Mouse (Mus musculus) kidney, embryonic 14.5 days (tissue): ENCODE results near the gene Mpzl1. TPM values are rescaled to one million over a fixed set of nuclear protein-coding genes. Genes with fewer than 3 reads are reported as not detected.

ENCODE experiments used
- ATAC-seq: fragments of 200-750 bp; cut with Nextera tagmentation; 2 replicates; pipeline ENCODE4 v1.8.0; 2017; ENCODE audit warnings: moderate number of reproducible peaks, mild to moderate bottlenecking, moderate TSS enrichment, moderate library complexity; ENCODE audit not compliant: low FRiP score, low TSS enrichment
- H3K27ac ChIP-seq: fragments of 300-500 bp; sonication (generic); 2 replicates; pipeline ENCODE4 v1.5.1; 2014; ENCODE audit warnings: low read depth, mild to moderate bottlenecking, low read length, moderate library complexity, mixed read lengths
- H3K27me3 ChIP-seq: fragments of 300-500 bp; sonication (generic); 2 replicates; pipeline ENCODE4 v1.6.1; 2014; ENCODE audit warnings: mild to moderate bottlenecking, low read length; ENCODE audit not compliant: control insufficient read depth, insufficient read depth
- H3K36me3 ChIP-seq: fragments of 300-500 bp; sonication (generic); 2 replicates; pipeline ENCODE4 v1.6.1; 2014; ENCODE audit warnings: low read length, mixed read lengths; ENCODE audit not compliant: control insufficient read depth, insufficient read depth
- H3K4me1 ChIP-seq: fragments of 300-500 bp; sonication (generic); 2 replicates; pipeline ENCODE4 v1.6.1; 2014; ENCODE audit warnings: low read length, mixed read lengths; ENCODE audit not compliant: control insufficient read depth, insufficient read depth
- H3K4me2 ChIP-seq: fragments of 300-500 bp; sonication (generic); replicated peaks from 2 replicates; pipeline ENCODE4 v1.6.1; 2014; ENCODE audit warnings: low read depth, mild to moderate bottlenecking, low read length
- H3K4me3 ChIP-seq: fragments of 300-500 bp; sonication (generic); 2 replicates; pipeline ENCODE4 v1.5.1; 2014; ENCODE audit warnings: mild to moderate bottlenecking, low read length
- H3K9ac ChIP-seq: fragments of 300-500 bp; sonication (generic); 2 replicates; pipeline ENCODE4 v1.6.1; 2014; ENCODE audit warnings: low read depth, mild to moderate bottlenecking, low read length, moderate library complexity
- H3K9me3 ChIP-seq: fragments of 300-500 bp; sonication (generic); 2 replicates; pipeline ENCODE4 v1.6.1; 2016; ENCODE audit warnings: low read length; ENCODE audit not compliant: control insufficient read depth
- WGBS: fragments of 180-500 bp; shearing (Covaris S2); extraction: QIAGEN DNeasy Blood & Tissue Kit; methylation state at CpG from one replicate; pipeline ENCODE4 v1.1.7; 2014; 5-methylcytosine and 5-hydroxymethylcytosine counted together
- polyA plus RNA-seq: library from polyadenylated mRNA; unstranded; fragments of >200 nt; fragmentation: Nextera tagmentation; extraction: Ambion mirVana; gene quantifications from 2 replicates; pipeline ENCODE4 v1.2.1, GENCODE M21; 2014

The Mpzl1 gene
- polyA plus RNA-seq, 1 experiment from 2014 or later: 253 TPM

DNA sequence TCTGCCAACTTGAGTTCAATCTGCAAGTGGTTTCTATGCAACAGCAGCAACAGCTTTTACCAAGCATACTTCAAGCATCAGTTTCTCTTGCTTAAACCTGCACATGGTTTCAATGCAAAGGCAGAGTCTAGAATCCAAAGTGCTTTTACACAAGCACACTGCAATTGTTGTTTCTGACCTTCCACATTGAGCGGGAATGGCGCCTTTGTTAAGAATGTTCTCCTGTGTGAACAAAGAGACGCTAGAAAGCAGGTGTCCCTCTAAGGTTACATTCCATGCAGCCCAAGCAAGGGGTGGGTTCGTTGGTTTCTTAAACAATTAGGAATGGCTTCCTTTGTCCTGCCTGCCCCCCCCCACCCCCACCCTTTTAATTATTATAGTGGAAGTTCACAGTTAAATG, 20.4 kb downstream of the Mpzl1 start:
- Histone ChIP-seq H3K4me3 (no peak overlapping the region), H3K9ac (no peak overlapping the region), H3K4me1 (peaks cover 32% of the 10 kb centered on the region), H3K9me3 (peaks cover 4% of the 10 kb centered on the region), H3K36me3 (peaks cover 15% of the 10 kb centered on the region), H3K4me2 (no peak overlapping the region), H3K27me3 (no peaks in the 10 kb centered on the region), H3K27ac (no peak overlapping the region)
- 72% methylated on average over 4 of the region's 4 CpGs for WGBS
- ATAC-seq: no peak

DNA sequence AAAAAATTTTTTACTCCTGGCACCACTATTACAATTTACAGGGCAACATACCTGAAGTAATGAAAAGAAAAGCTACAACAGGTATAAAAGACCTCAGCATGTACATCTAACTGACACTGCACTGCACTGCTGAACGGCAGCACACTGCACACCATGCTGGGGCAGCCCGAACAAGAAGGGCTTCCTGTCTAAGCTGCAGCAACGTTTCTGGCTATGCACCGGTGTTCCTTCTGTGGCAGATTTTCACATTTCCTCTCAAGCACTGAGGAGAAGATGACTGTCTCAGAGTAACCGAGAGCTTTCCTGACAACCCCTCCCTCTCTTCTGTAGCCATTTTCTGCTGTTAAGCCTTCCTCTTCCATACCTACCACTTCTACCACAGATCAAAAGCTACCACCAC, 21.6 kb downstream of the Mpzl1 start:
- peaks cover 22% of the 10 kb centered on the region for H3K4me1 ChIP-seq
- no peak overlapping the region for H3K4me3 ChIP-seq
- no peak for ATAC-seq
- peaks cover 4% of the 10 kb centered on the region for H3K9me3 ChIP-seq
- H3K27ac ChIP-seq: no peak overlapping the region
- H3K36me3 ChIP-seq: peaks cover 20% of the 10 kb centered on the region
- no peaks in the 10 kb centered on the region for H3K27me3 ChIP-seq
- H3K4me2 ChIP-seq: no peak overlapping the region
- WGBS: 65% methylated on average over 5 of the region's 5 CpGs
- no peak overlapping the region for H3K9ac ChIP-seq

DNA sequence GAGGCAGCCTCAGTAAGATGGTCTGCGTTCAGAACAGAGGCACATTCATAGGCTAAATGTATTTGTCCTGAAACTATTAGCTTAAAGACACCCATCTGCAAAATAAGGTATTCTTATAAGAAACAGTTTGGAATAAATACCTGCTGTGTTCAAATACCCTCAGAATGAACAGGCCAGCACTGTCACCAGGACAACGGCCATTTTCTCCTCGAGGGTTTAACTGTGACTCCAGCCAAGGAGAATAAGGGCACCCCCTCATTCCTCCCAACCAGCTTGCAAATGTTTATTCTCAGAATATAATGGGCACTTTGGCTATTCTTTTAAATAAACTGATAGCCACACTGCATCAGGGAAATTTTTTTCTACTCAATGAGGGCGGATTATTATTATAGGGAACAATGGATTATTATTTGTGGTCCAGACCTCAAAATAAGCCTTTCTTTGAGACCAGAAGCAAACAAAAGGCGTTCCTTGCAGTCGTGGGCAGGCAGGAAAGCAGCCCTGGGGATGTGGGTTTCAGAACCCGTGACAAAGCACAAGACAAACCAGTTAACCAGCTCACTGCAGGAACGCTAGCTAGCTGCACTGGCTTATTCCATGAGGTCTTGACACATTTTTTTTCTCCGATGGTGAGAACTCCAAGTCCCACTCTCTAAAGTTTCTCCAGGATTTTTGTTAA, 23.9 kb downstream of the Mpzl1 start:
- peaks cover 4% of the 10 kb centered on the region for H3K9me3 ChIP-seq
- peaks cover 38% of the 10 kb centered on the region for H3K36me3 ChIP-seq
- WGBS: 67% methylated on average over 9 of the region's 9 CpGs
- no peaks in the 10 kb centered on the region for H3K27me3 ChIP-seq
- no peak overlapping the region for H3K4me2 ChIP-seq
- H3K27ac ChIP-seq: no peak overlapping the region
- ATAC-seq: no peak
- H3K9ac ChIP-seq: no peak overlapping the region
- H3K4me1 ChIP-seq: 0 out of 2 replicates have a peak, but pooled peaks cover 8% of the 10 kb centered on the region
- H3K4me3 ChIP-seq: no peak overlapping the region

DNA sequence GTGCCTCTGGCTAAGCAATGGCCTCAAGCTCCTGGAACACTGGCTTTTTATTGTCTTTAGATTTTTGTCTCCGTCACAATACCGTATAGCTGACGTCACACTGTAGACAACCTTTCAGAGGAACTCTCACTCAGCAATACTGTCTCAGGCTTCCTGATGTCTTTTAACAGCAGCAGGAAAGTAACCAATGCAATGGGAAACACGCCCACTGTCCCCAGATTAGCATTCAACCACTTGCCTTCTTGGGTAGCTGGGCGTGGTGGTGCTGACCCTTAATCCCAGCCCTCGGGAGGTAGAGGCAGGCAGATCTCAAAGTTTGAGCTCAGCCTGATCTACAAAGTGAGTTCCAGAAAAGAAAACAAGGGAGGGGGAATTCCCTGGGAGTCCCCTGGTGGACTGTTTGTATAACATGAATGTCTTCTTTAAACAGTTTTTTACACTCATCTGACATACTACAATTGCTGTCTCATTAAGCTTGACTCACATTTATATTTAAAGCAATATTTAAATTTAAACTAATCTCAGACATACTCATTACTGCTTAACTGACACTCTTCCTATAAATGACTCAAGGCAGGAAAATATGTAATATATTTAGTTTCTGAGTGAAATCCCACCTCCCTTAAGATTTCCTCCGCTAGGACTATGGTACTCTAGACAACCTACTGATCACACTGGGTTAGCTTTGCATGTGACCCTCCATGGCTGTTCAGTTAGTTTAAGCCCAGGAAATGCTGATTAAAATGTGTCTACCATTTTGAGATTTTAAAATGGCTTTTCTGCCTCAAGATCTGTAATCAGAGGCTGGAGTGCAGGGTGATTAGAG, 24.6 kb downstream of the Mpzl1 start:
- ATAC-seq: no peak; the same call in 1 of the 2 replicates
- Histone ChIP-seq H3K27ac (no peak overlapping the region), H3K4me1 (0 out of 2 replicates have a peak, but pooled peaks cover 8% of the 10 kb centered on the region), H3K27me3 (no peaks in the 10 kb centered on the region), H3K4me2 (no peak overlapping the region), H3K36me3 (peaks cover 36% of the 10 kb centered on the region), H3K4me3 (no peak overlapping the region), H3K9me3 (no peaks in the 10 kb centered on the region), H3K9ac (no peak overlapping the region)
- 69% methylated on average over 7 of the region's 7 CpGs for WGBS

DNA sequence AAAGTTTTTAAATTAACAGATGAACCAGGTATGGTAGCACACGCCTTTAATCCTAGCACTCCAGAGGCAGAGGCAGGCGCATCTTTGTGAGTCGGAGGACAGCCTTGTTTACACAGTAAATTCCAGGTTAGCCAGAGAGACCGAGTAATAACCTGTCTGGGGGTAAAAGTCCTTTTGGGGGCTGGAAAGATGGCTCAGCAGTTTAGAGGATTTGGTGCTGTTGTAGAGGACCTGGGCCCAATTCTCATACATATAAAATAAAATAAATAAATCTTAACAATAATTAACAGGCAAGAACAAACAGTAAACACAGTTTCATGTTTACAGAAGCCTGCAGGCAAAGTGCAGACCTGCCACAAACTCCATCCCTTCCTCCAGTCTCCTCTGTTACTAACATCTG, 25.4 kb downstream of the Mpzl1 start:
- H3K4me1 ChIP-seq: 0 out of 2 replicates have a peak, but pooled peaks cover 8% of the 10 kb centered on the region
- no peak for ATAC-seq
- no peak overlapping the region for H3K4me3 ChIP-seq
- 77% methylated on average over 4 of the region's 4 CpGs for WGBS
- H3K27ac ChIP-seq: no peak overlapping the region
- H3K36me3 ChIP-seq: peaks cover 43% of the 10 kb centered on the region
- H3K9ac ChIP-seq: no peak overlapping the region
- no peaks in the 10 kb centered on the region for H3K27me3 ChIP-seq
- no peak overlapping the region for H3K4me2 ChIP-seq
- no peaks in the 10 kb centered on the region for H3K9me3 ChIP-seq

DNA sequence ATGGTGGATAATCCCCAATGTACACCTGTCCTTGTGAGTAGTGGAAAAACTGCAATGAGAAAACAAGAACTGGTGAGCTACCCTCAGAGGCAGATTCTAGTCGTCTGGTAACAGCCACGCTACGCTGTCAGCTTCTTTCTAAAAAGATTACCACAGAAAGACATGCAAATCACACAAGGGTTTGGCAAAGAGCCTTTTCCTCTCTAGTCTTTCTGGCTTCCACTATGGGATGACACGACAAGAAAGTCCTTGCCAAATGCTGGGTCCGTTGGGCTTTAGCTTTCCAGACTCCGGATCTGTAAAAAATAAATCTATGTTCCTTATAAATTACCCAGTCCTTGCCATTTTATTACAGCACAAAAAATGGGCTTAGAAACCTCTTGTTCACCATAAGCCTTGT, 28.6 kb downstream of the Mpzl1 start:
- ATAC-seq: no peak
- Histone ChIP-seq H3K36me3 (peaks cover 67% of the 10 kb centered on the region), H3K4me2 (no peak overlapping the region), H3K4me3 (no peak overlapping the region), H3K27ac (no peak overlapping the region), H3K9ac (no peak overlapping the region), H3K9me3 (no peaks in the 10 kb centered on the region), H3K4me1 (0 out of 2 replicates have a peak, but pooled peaks cover 3% of the 10 kb centered on the region), H3K27me3 (no peaks in the 10 kb centered on the region)
- WGBS: 88% methylated on average over 6 of the region's 6 CpGs

DNA sequence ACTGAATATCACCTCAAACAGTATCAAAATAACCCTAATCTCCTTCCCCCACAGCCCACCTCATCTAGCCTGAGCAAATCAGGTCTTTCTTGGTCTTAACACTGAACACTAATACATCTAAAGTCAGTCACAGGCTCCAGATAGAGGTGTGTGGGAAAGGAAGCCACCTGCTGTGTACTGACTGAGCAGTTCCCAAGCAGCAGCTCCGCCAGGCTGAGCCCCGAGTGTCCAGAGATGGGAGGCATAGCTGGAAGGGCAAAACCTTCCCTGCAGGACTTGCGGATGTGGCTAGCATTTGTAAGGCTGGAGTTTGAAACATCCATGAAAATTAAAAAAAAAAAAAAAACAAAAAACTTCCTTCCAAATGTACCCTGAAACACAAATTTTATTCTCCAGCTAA, 29.2 kb downstream of the Mpzl1 start:
- Histone ChIP-seq H3K27me3 (no peaks in the 10 kb centered on the region), H3K4me2 (no peak overlapping the region), H3K9ac (no peak overlapping the region), H3K4me3 (no peak overlapping the region), H3K9me3 (no peaks in the 10 kb centered on the region), H3K4me1 (no peaks in the 10 kb centered on the region), H3K36me3 (peaks cover 68% of the 10 kb centered on the region), H3K27ac (no peak overlapping the region)
- WGBS: 97% methylated on average over 3 of the region's 3 CpGs
- no peak for ATAC-seq

DNA sequence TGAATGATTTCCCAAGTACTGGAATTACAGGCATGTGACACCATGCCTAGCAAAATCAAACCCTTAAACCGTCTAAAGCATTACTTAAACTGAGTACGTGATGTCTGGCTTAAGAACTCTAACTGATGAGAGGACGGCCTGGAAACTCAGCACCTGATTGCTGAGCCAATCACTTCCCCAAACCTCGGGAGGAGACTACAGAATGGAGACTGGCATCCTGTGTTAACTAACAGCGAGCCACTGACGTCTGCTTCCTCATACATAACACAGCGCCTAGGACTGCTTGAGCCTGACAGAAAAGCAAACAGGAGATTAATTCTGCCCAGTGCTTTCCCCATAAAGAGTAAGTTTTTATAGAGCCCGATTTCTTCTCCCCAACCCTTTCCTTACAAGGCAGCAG, 30.1 kb downstream of the Mpzl1 start:
- H3K4me1 ChIP-seq: no peaks in the 10 kb centered on the region
- no peaks in the 10 kb centered on the region for H3K27me3 ChIP-seq
- H3K36me3 ChIP-seq: peaks cover 72% of the 10 kb centered on the region
- 87% methylated on average over 8 of the region's 8 CpGs for WGBS
- no peak for ATAC-seq
- no peaks in the 10 kb centered on the region for H3K9me3 ChIP-seq
- H3K4me3 ChIP-seq: no peak overlapping the region
- no peak overlapping the region for H3K9ac ChIP-seq
- H3K27ac ChIP-seq: no peak overlapping the region
- H3K4me2 ChIP-seq: no peak overlapping the region

DNA sequence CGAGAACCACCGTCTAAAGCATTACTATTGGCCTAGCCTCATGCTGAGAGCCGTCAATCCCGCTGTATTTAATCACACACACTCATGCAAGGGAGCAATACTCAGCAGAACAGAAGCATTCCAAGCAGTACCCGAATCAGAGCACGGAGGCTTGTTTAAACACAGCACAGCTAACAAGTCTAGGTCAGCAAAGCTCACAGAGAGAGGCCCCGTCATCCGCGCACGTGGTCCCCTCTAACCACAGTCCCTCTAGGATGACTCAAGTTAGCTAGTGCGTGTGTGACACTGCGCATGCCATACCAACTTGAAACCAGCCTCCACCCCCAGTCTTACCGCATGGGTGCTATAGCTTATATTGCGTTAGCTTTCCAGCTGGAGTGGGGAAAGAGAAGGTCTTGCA, 31.1 kb downstream of the Mpzl1 start:
- no peak for ATAC-seq
- H3K36me3 ChIP-seq: peaks cover 79% of the 10 kb centered on the region
- no peaks in the 10 kb centered on the region for H3K4me1 ChIP-seq
- H3K4me2 ChIP-seq: no peak overlapping the region
- no peaks in the 10 kb centered on the region for H3K9me3 ChIP-seq
- no peak overlapping the region for H3K9ac ChIP-seq
- WGBS: 93% methylated on average over 14 of the region's 14 CpGs
- H3K27me3 ChIP-seq: no peaks in the 10 kb centered on the region
- H3K27ac ChIP-seq: no peak overlapping the region
- H3K4me3 ChIP-seq: no peak overlapping the region
